Mouse (Mus musculus) liver, postnatal 0 days (tissue): ENCODE data around the gene Ccdc107.

Experiments
- CTCF ChIP-seq: sonication (generic); IDR thresholded peaks from 2 replicates; pipeline ENCODE4 v1.5.1; 2016; ENCODE audit warnings: antibody characterized with exemption, low read depth
- EP300 ChIP-seq: IDR thresholded peaks from 2 replicates; pipeline ENCODE4 v1.6.1; 2016; ENCODE audit warnings: antibody characterized with exemption, low read depth, mild to moderate bottlenecking

- no peak for TF ChIP-seq EP300
- no peak for TF ChIP-seq CTCF
Measured at GRCm38 (mm10) chr4:43466872-43467271, 25.8 kb upstream of the Ccdc107 start.
